Mouse (Mus musculus) frontal cortex, postnatal 25 days (tissue): ENCODE measurements around the gene Errfi1.
A peak's percentile ranks its signal among the peaks of the same experiment; 100 is the strongest.

Experiments used
- DNase-seq, 2 experiments: peaks; one replicate each; pipeline ENCODE4 v3.0.0; 2022; ENCODE audit warnings: low spot score in 2 of 2

The Errfi1 gene

DNA sequence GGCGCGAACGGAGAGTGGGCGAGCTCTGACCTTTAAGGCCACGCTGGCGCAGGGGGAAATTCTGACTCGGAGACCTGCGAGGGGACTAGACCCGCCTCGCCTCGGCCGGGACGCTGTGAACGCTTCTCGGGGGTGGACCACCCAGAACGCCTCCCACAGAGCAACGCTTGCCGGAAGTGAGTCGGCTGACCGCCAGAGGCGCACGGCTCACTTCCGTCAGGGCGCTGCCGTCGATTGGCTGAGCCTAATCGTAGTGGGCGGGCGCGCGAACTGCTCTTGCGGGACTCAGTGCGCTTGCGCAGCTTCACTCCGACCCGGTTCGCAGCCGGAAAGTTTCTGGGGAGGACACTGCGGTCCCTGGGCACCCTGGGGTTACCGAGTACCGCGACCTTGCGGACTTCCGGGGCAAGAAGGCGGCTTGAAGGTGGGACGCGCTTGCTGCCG lies 60.6 kb downstream of the Errfi1 start, which contains the start of the genes Park7 and Tnfrsf9:
Gene Park7, minus strand, starts transcription at position 148 of the 444 bp plus-strand sequence.
Gene Tnfrsf9, plus strand, starts transcription at position 273 of the 444 bp plus-strand sequence.
- DNase-seq = peak; percentile 85 to 93

DNA sequence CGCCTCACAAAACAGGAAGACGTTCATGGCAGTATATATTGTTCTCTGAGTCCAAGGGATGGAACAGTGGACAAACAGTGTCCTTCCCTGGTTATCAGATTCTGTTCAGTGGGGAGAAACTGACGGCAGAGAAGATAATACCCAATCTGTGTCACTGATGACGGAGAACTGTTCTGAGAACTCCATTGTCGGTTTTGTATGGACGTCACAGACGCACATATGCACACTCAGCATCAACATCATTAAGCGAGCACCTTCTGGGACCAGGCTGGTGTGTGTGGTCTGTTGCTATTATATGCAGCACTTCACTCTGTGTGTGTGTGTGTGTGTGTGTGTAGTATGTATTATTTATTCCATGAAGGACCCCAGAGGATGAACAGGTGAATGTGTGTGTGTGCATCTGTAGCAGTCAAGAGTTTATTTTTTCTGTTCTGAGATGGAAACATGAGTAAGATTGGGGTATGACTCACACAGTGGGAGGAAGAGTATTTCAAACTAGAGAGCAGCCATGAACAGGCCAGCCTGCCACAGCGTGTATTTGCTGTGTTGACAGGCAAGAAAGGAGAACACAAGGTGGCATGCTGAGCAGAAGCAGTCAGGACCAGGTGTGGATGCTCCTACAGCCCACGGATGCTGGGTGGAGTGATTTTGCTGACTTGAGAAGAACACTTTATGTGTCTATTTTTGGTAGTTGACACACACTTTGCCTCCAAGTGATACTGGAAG lies 61.6 kb downstream of the Errfi1 start:
- no peak for DNase-seq

DNA sequence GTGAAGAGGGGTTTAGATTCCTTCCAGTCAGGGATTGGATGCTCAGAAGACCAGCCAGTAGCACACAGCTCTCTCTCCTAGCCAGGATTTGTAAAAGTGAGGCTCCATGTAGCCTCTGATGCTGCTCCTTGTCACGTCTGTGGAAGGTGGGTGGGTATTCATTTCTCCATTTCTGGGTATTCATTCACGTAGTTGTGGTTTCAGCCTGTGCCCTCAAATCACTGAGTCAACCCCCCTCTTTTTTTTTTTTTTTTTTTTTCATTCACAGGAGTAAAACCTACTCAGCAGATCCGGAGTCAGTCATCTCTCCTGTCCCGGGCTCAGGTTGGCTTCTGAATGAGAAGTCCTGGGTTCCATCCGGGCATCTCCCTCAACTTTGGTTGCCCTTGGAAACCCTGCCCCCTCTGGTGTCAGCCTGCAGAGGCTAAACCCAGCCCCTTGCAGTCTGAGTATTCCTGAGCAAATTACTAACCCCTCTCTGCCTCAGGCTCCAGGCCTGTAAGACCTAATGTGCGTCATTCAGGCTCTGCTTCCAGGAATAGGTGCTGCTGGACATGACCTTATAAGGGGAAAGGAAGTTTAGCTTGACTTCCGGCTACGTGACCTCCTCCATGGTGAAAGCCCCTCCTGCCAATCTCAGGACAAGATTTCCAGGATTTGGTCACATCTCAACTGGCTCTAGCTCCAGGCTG lies 63.8 kb downstream of the Errfi1 start:
- no peak for DNase-seq
